Mouse (Mus musculus) c-Kit-positive CD71-negative TER-119-negative erythroid progenitor cells, embryonic 14.5 days (primary cell): ENCODE results near the gene S100a9.

Experiments
- DNase-seq: peaks from one replicate; pipeline ENCODE4 v3.0.0-alpha.2; 2013; ENCODE audit warnings: low read depth

The S100a9 gene

DNA sequence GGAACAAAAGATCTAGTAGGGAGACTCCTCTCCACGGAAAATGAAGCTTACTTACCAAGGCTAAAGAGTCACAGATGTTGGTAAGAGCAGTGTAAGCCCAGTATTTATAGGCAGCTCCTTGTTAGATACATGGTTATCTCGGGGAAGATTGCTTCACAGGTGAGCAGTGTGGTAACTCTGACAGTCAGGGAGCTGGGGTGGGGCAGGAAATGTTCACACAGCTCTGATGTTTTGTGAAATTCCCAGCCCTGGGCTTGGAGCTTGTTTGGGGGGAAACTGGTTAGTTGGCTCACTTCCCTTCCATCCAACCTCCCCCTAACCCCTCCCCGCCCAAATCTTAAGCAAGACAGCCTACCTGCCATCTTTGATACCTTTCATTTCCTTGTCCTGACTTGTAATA is at the start of gene S100a9:
Gene S100a9, minus strand, starts transcription at position 109 of the 400 bp plus-strand sequence.
- DNase-seq = no peak

DNA sequence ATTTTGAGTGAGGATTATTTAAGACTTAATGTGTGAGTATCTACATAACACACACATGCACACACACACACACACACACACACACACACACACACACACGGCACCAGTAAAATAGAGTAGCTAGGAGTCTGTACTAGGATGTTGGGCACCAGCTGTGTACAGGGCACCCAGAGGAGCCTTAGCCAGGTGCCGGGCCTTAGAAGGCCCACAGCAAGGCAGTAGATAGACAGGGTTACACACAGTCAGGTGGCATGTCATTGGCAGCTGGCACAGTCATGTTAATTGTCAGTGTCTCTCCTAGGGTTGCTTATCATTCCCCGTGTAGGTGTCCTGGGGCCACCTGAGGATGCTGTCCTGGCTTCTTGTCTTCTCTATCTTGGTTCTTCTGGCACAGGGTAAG is 31.1 kb upstream of the S100a9 start, which contains the start of gene Pglyrp4:
Gene Pglyrp4, plus strand, starts transcription at position 301 of the 400 bp plus-strand sequence.
- DNase-seq = no peak

DNA sequence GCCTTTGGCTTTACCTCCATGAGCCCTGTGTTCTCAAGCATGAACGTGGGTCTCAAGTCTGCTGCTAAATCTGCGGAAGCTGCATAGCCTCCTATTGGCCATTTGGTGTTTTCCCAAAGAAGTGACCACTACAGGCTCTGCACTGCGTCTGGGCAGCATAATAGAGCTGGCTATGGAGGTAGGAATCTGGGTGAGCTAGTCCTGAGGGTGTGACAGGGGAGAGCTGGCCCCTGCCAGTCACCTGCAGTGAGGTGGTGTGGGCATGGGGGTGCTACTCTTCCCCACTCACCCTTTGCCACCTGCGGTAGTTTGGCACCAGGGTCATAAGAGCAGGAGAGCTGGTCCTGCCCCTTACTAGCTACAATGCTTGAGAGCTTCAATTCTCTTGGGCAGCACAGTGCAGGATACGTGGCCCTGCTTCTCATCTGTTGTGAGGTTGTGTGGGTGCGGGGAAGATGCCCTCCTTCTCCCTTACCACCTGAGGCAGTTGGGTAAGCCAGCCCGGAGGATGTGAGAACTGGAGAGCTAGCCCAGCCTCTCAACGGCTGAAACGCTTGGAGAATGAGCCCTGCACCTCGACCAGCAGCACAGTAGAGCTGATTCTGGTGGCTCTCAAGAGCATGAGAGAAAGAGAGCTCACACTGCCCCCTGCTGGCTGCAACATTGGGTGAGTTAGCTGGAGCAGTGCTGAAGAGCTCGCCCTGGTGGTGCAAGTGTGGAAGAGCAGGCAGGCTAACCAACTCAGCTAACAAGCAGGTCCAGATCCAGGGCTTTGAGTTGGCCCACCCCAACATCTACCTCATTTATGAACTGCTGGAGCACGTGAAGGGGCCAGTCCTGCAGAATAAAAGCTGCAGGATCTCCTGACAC is 14.3 kb upstream of the S100a9 start:
- DNase-seq = peak; percentile 92

DNA sequence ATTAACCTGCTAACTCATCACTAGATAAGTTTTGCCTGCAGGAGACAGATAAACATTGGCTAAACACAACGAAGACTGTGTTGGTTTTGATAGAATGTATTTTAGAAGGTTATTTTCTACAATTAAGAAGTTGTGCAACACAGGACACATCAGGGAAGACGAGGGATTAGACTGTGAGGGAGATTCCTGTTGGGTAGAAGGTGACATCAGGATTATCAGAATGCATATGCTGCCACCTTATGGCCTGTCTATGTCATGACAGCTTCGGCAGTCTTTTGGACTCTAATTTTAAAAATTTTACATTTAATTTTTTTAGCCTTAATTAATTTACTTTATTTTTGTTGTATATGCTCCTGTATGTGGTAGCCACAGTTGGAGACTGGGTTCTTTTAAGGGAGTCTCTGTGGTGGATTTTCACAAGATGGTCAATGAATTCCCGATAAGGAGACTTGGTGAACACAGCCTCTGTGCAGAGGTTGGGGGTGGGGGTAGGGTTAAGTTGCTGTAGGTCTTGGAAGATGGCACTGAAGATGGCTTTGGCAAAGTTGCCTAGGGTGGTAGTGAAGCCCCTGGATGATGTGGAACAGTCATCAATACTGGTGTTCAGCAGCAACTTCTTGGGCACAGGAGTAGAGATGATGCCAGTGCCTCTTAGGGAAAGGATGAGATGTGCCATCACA is 13.1 kb upstream of the S100a9 start:
- DNase-seq = no peak

DNA sequence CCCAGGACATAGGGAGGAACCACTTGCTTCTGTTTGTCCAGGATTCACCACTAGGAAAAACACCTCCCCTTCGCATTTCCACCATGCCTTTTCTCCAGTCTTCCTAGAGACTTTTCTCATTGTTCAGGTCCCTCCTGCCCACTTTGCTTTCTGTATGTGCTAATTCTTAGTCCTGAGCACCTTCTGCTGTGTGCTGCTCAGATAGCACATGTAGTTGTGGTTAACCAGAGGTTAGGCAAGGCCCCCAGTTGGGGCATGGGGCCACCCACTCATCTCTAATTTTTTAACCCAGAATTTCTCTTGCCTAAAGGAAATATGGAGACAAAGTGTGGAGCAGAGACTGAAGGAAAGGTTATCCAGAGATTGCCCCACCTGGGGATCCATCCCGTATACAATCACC is 6.7 kb upstream of the S100a9 start:
- DNase-seq = no peak

DNA sequence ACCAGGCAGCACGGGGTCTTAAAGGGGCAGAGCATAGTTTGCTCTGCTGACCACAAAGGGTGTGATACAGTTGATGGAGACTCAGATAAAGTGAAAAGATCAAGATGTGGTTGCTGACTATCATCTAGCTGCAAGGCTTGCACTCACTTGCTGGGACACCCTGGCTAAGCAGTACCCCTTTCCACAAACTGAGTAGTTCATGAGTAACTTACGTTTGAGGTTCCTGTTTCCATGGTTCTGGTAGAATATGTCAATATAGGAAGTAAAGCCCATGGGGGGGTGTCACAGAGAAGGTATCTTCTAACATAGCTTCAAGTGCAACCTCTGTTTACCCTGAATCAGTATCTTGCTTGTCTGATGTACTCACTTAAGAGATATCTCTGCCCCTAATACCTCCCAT is 2.0 kb downstream of the S100a9 start:
- DNase-seq = no peak

DNA sequence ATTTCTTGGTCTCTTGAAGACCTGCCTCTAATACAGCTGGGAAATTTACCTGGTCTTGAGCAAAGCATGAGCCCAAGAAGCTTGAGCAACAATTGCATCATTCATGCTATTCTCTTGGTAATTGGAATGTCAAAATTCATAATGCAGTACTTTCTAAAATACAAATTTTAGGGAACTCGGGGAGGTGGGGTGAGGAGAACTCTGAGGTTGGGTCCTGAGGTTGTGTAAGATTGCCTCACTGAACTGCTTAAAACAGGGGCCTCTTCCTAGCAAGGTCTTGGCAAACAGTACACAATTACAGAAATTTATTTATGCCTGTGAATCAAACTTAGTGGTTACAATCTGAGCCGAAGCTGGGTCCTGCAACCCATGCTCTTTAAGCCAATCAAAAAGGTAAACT is 8.7 kb downstream of the S100a9 start:
- no peak for DNase-seq

DNA sequence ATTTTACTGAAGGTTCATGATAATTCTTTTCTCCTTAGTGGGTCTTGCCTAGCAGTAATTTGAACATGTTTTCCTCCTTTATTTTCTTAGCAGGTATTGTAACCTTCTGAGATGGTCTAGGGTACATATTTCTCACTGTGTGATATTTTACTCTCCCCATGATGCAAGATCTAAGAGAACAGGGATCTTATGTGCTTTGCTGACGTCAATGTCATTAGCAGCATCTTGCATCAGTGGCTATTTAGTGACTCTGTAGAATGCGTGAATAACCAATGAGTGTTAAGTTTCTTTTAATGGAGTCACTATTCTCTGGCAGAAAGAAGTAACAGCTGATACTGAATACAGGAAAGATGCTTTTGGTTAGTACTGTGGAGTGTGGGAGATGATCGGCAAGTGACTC is 11.6 kb downstream of the S100a9 start:
- DNase-seq = no peak

DNA sequence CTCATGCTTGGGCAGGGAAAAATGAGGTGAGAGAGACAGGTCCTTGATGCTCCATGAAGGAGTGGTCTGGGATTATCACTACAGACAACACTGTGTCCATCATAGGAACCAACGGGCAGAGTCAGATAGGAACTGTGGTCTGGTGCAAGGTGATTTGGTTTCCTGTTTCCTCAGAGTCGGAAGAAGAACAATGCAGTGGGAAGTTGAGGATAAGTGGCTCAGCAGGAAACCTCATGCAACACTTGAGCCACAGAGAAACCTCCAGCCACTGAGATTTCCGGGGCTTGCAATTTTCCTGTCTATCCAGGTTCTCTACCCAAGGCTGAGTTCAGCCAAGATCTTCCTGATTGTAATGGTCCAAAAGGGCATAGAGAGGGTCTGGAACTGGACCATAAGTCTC is 16.9 kb downstream of the S100a9 start:
- DNase-seq = no peak

DNA sequence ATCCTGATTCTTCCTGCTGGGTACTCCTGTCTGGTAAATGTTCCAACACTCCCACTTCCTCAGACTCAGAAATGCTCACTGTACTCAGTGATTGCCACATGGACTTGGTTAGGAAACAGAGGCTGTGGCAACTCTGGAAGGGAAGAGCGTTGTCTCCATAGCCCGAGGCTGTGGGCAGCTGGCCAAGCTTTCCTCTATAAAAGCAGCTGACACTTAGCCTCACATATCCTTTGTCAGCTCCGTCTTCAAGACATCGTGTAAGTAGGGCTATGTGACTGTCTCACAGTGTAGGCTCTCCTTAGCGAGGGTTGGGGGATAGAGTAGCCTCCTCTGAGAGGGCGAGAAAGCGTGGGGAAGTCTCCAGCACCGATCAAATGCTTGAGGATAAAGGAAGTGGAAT is 26.7 kb downstream of the S100a9 start, which contains the start of gene S100a8:
Gene S100a8, plus strand, starts transcription at position 133 of the 400 bp plus-strand sequence.
- DNase-seq = no peak

DNA sequence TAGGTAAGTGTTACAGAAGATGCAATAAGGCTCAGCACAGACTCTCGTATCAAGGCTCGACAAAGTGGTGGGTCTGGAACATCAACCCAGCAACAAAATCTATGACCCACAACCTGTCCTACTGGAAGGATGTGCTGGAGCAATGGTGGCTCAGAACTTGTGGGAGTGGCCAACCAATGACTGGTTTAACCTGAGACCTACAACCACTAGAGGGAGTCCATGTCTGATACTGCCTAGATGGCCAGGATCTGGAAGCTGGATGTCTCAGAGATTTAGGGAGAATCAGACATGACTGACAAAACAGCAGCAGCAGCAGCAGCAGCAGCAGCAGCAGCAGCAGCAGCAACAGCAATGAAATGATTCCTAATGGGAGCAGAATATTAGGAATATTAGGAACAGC is 31.3 kb downstream of the S100a9 start:
- no peak for DNase-seq

DNA sequence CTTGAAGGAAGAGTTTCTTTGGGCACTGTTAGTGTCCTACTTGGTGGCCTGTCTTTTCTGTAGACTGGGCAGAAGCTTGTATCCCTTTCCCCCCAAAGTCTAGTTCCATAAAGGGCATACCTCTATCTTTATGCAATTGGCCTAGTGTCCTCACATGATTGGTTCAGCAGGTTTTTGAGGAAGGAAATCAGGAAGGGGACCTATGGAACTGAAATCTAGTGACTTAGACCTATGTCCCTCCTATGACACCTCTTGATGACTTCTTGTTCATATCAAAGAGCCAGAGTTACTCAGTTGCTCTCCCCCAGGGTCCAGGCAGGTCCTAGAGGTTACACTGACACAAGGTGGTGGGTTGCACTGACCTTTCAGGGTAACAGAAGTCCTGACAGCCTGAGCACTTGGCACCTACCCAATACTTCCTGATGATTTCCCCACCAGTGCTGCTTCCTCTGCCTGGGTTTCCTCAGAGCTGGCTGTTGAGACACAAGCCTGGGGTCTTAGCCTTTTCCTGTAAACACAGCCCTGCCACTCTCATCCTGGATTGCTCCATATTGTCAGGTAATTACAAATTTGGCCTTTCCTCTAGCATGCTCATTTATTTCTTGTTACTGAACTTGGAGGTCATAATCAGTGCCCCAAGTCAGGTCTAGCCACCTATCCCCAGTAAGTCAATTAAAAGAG is 36.0 kb downstream of the S100a9 start:
- DNase-seq = no peak

DNA sequence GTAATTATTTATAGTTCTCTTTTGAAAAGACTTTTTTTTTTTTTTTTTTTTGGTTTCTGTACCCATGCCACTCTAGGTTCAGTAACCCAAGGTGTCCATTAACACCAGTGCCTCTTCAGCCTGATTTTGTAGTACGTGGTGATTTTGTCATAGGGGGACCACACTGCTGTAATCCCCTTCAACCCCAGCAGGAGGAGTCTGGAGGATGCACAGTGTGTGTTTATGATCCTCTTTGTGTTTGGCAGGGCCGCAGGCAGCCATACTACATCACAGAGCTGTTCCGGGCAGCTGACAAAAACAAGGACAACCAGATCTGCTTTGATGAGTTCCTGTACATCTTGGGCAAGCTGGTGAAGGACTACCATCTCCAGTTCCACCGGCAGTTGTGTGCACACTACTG is 38.1 kb downstream of the S100a9 start:
- DNase-seq = no peak

DNA sequence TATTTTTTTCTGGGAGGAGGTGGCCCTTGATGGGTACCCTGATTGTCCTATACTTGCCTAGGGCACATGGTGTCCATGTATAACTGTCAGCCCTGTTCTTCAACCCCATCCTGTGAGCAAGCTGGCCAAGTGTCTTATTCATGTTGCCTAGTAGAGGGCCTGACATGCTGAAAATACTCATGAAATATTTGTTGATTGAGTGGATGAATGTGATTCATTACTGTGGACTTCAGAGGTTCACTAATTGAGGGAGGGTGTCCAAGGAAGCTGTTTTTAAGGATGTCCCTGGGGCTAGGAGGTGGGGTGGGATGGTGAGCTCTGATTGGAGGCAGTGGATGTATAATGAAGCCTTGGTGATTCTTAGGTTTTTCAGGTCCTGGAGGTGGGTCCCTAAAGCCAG is 41.8 kb downstream of the S100a9 start, which contains the start of gene S100a7a:
Gene S100a7a, plus strand, starts transcription at position 301 of the 400 bp plus-strand sequence.
- no peak for DNase-seq

DNA sequence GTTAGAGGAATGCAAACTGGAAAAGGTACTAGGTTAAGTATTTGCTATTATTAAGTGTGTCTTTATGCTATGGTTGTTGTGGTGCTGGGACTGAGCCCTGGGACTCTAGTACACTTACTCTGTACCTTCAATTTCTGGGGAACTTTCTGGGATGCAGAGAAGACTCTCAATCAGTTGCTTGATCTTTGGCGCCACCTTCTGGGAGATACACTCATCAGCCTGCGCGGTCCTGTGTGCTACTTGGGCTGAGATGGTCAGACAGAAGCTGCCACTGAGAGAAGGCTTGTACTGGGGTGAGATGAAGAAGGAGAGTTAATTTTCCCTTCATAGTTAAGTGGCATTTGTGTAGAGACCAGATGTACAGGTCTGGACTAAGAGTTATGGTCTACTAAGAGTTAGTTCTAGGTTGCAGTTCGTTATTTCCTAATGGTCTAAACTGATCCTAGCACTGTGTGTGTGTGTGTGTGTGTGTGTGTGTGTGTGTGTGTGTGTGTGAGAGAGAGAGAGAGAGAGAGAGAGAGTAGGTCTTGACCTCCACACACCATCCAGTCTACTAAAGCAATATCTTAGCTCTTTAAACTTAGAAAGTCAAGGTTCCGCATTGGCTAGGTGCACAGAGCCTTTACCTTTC is 42.5 kb downstream of the S100a9 start:
- peak; percentile 58 for DNase-seq

DNA sequence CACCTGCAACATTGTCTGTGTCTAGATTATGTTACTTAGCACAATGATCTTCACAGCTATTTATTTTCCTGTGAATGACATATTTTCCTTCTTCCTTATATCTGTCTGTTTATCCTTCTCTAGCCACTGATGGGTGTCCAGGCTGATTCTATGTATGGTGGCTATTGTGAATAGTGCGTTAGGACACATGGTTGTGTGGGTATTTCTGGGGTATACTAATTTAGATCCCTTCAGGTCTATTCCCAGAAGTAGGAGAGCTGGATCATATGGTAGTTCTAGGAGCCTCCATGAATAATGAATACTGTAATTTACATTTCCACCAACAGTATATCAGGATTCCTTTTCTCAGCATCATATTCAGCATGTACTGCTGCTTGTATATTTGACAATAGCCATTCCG is 45.7 kb downstream of the S100a9 start:
- DNase-seq = no peak

DNA sequence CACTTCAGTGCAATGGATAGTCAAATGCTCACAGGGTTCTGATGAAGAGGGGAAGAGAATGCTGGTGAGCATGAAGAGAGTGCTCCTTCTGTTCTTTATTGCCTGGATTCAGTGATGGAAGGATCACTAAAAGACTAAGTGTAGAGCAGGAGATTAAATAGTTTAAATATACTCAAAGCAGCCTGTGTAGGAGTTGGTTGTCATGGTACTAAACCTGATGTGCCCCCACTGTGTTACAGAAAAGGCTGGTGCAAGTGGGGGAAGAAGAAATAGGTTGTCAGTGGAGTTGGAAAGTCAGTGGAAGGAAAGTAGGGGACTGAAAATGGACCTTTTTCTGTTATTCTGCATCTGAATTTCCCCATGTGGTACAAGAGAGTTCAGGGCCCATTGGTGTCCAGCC is 46.5 kb downstream of the S100a9 start:
- DNase-seq = no peak

DNA sequence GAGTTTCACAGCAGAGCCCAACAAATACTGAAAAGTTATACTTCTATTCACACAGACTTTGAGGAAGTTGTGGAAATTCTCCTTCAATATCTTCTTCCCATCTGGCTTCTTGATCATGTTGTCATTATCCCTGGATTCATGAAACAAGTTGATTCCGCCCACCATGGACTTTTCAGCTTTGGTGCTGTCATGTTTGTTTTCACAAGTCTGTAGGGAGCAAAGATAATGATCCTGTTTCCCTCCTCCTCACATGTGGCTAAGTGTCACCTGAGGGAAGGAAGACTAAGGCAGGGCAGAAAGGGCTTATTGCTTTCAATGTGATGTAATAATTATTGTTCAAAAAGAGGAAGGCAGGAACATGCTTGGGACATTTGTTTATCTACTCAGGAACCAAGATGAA is 48.2 kb downstream of the S100a9 start:
- no peak for DNase-seq

DNA sequence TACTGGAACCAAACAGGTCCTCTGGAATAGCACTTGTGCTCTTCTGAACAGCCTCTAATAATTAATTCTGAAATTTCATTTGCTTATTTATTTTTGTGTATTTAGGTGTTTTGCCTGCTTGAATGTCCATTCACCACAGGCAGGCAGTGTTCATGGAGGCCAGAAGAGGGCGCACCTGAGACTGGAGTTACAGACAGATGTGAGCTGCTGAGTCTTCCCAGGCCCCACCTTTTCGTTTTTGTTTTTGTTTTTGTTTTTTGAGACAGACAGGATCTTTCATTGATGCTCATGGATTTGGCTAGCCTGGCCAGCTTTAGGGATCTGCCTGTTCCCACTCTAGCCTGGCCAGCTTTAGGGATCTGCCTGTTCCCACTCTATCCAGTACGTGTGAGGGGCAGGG is 51.3 kb downstream of the S100a9 start:
- DNase-seq = no peak
